Mouse (Mus musculus) embryonic facial prominence, embryonic 12.5 days (tissue): ENCODE measurements around the gene Hoxd4. TPM values are rescaled to one million over a fixed set of nuclear protein-coding genes. Genes with fewer than 3 reads are reported as not detected.

Source experiments
- ATAC-seq: fragments of 200-750 bp; cut with Nextera tagmentation; 2 replicates; pipeline ENCODE4 v1.8.0; 2017; ENCODE audit not compliant: insufficient number of reproducible peaks, insufficient read depth, low FRiP score, low TSS enrichment
- H3K27ac ChIP-seq: fragments of 300-500 bp; sonication (generic); 2 replicates; pipeline ENCODE4 v1.5.1; 2016; ENCODE audit warnings: mild to moderate bottlenecking
- H3K27me3 ChIP-seq: fragments of 300-500 bp; sonication (generic); 2 replicates; pipeline ENCODE4 v1.6.1; 2016; ENCODE audit warnings: mild to moderate bottlenecking, moderate library complexity
- H3K36me3 ChIP-seq: fragments of 300-500 bp; sonication (generic); 2 replicates; pipeline ENCODE4 v1.6.1; 2016; ENCODE audit warnings: mild to moderate bottlenecking
- H3K4me1 ChIP-seq: fragments of 300-500 bp; sonication (generic); 2 replicates; pipeline ENCODE4 v1.6.1; 2016
- H3K4me2 ChIP-seq: fragments of 300-500 bp; sonication (generic); replicated peaks from 2 replicates; pipeline ENCODE4 v1.6.1; 2016; ENCODE audit warnings: mild to moderate bottlenecking, moderate library complexity
- H3K4me3 ChIP-seq: fragments of 300-500 bp; sonication (generic); 2 replicates; pipeline ENCODE4 v1.5.1; 2016; ENCODE audit warnings: mild to moderate bottlenecking
- H3K9ac ChIP-seq: fragments of 300-500 bp; sonication (generic); 2 replicates; pipeline ENCODE4 v1.6.1; 2016; ENCODE audit warnings: mild to moderate bottlenecking, moderate library complexity
- H3K9me3 ChIP-seq: fragments of 300-500 bp; sonication (generic); 2 replicates; pipeline ENCODE4 v1.6.1; 2016; ENCODE audit warnings: mild to moderate bottlenecking, moderate library complexity
- WGBS: fragments of 180-500 bp; shearing (Covaris S2); methylation state at CpG from one replicate; pipeline ENCODE4 v1.1.7; 2016; 5-methylcytosine and 5-hydroxymethylcytosine counted together
- polyA plus RNA-seq: library from polyadenylated mRNA; unstranded; fragments of >200 nt; fragmentation: Nextera tagmentation; extraction: Ambion mirVana; gene quantifications from 2 replicates; pipeline ENCODE4 v1.2.1, GENCODE M21; 2016

Gene Hoxd4
- polyA plus RNA-seq, 1 experiment from 2014 or later, result 0.14 TPM

GRCm38 (mm10) chr2:74747006-74747405 is 35.3 kb downstream of the Hoxd4 start:
- no peak for ATAC-seq
- Histone ChIP-seq H3K4me2 (peak overlapping the region; percentile 1), H3K4me3 (0 out of 2 replicates have a peak overlapping the region, but pooled peaks have one; percentile 12)

GRCm38 (mm10) chr2:74747661-74748141 is 36.0 kb downstream of the Hoxd4 start:
- H3K4me2 ChIP-seq, result no peak overlapping the region
- 5% methylated on average over 11 of the region's 11 CpGs for WGBS
- ATAC-seq, result no peak
- H3K4me1 ChIP-seq, result peaks cover 10% of the 10 kb centered on the region
- no peaks in the 10 kb centered on the region for H3K36me3 ChIP-seq
- no peak overlapping the region for H3K9ac ChIP-seq
- no peak overlapping the region for H3K27ac ChIP-seq
- H3K9me3 ChIP-seq, result no peaks in the 10 kb centered on the region
- no peak overlapping the region for H3K4me3 ChIP-seq
- H3K27me3 ChIP-seq, result peaks cover 88% of the 10 kb centered on the region

More at GRCm38 (mm10) chr2:74747006-74747405, 35.3 kb downstream of the Hoxd4 start:
- Histone ChIP-seq H3K27me3 (peaks cover 88% of the 10 kb centered on the region), H3K36me3 (no peaks in the 10 kb centered on the region), H3K27ac (no peak overlapping the region), H3K4me1 (peaks cover 7% of the 10 kb centered on the region), H3K9me3 (no peaks in the 10 kb centered on the region), H3K9ac (no peak overlapping the region)
- 2% methylated on average over 24 of the region's 24 CpGs for WGBS

- no peak overlapping the region for H3K27ac ChIP-seq
- 4% methylated on average over 9 of the region's 9 CpGs for WGBS
- ATAC-seq, result no peak
- H3K27me3 ChIP-seq, result peaks cover 90% of the 10 kb centered on the region
- peaks cover 14% of the 10 kb centered on the region for H3K4me1 ChIP-seq
- no peak overlapping the region for H3K4me3 ChIP-seq
- no peak overlapping the region for H3K9ac ChIP-seq
- H3K36me3 ChIP-seq, result no peaks in the 10 kb centered on the region
- H3K9me3 ChIP-seq, result no peaks in the 10 kb centered on the region
- H3K4me2 ChIP-seq, result no peak overlapping the region
Observed at GRCm38 (mm10) chr2:74748436-74748995, 36.8 kb downstream of the Hoxd4 start.

GRCm38 (mm10) chr2:74749337-74750121 is 37.8 kb downstream of the Hoxd4 start:
- Histone ChIP-seq H3K9ac (no peak overlapping the region), H3K4me2 (peak overlapping the region; percentile 40), H3K4me3 (peak overlapping the region; percentile 22), H3K27ac (no peak overlapping the region), H3K36me3 (no peaks in the 10 kb centered on the region), H3K9me3 (no peaks in the 10 kb centered on the region), H3K27me3 (peaks cover 90% of the 10 kb centered on the region), H3K4me1 (peaks cover 14% of the 10 kb centered on the region)
- ATAC-seq, result no peak
- WGBS, result under 1% methylated on average over 47 of the region's 47 CpGs

- 19% methylated on average over 5 of the region's 5 CpGs for WGBS
- no peak overlapping the region for H3K27ac ChIP-seq
- no peak overlapping the region for H3K4me2 ChIP-seq
- H3K4me3 ChIP-seq, result no peak overlapping the region
- ATAC-seq, result no peak
- no peak overlapping the region for H3K9ac ChIP-seq
- H3K27me3 ChIP-seq, result peaks cover 87% of the 10 kb centered on the region
- H3K9me3 ChIP-seq, result no peaks in the 10 kb centered on the region
- peaks cover 14% of the 10 kb centered on the region for H3K4me1 ChIP-seq
- no peaks in the 10 kb centered on the region for H3K36me3 ChIP-seq
Observed at GRCm38 (mm10) chr2:74750731-74751250, 39.1 kb downstream of the Hoxd4 start.

GRCm38 (mm10) chr2:74751861-74752260 is 40.1 kb downstream of the Hoxd4 start:
- Histone ChIP-seq H3K27me3 (peaks cover 87% of the 10 kb centered on the region), H3K4me3 (no peak overlapping the region), H3K4me2 (no peak overlapping the region), H3K9me3 (no peaks in the 10 kb centered on the region), H3K9ac (no peak overlapping the region), H3K27ac (no peak overlapping the region), H3K36me3 (no peaks in the 10 kb centered on the region), H3K4me1 (peaks cover 14% of the 10 kb centered on the region)
- WGBS, result 71% methylated on average over 1 of the region's 1 CpGs
- ATAC-seq, result no peak

GRCm38 (mm10) chr2:74752431-74753174 is 40.9 kb downstream of the Hoxd4 start:
- Histone ChIP-seq H3K27me3 (peaks cover 86% of the 10 kb centered on the region), H3K27ac (no peak overlapping the region), H3K4me3 (peak overlapping the region; percentile 30), H3K4me1 (peaks cover 14% of the 10 kb centered on the region), H3K9me3 (no peaks in the 10 kb centered on the region), H3K36me3 (no peaks in the 10 kb centered on the region), H3K9ac (no peak overlapping the region), H3K4me2 (peak overlapping the region; percentile 49)
- 0 out of 2 replicates have a peak, but pooled peaks have one; percentile 10 for ATAC-seq
- WGBS, result under 1% methylated on average over 45 of the region's 45 CpGs

- peak overlapping the region; percentile 49 for H3K4me2 ChIP-seq
- H3K27ac ChIP-seq, result no peak overlapping the region
- H3K9ac ChIP-seq, result no peak overlapping the region
- peaks cover 88% of the 10 kb centered on the region for H3K27me3 ChIP-seq
- no peak for ATAC-seq
- peaks cover 14% of the 10 kb centered on the region for H3K4me1 ChIP-seq
- H3K9me3 ChIP-seq, result no peaks in the 10 kb centered on the region
- 1% methylated on average over 24 of the region's 25 CpGs for WGBS
- H3K36me3 ChIP-seq, result no peaks in the 10 kb centered on the region
- peak overlapping the region; percentile 30 for H3K4me3 ChIP-seq
Observed at GRCm38 (mm10) chr2:74753175-74753523, 41.4 kb downstream of the Hoxd4 start.

- no peak for ATAC-seq
- Histone ChIP-seq H3K4me2 (no peak overlapping the region), H3K4me1 (peaks cover 14% of the 10 kb centered on the region), H3K9ac (no peak overlapping the region), H3K9me3 (no peaks in the 10 kb centered on the region), H3K36me3 (no peaks in the 10 kb centered on the region), H3K27me3 (peaks cover 93% of the 10 kb centered on the region), H3K4me3 (no peak overlapping the region), H3K27ac (no peak overlapping the region)
- 12% methylated on average over 5 of the region's 5 CpGs for WGBS
Observed at GRCm38 (mm10) chr2:74753711-74754110, 42.0 kb downstream of the Hoxd4 start.

- ATAC-seq, result no peak
- Histone ChIP-seq H3K4me3 (no peak overlapping the region), H3K9ac (no peak overlapping the region), H3K27me3 (peaks cover 89% of the 10 kb centered on the region), H3K9me3 (no peaks in the 10 kb centered on the region), H3K4me1 (peaks cover 15% of the 10 kb centered on the region), H3K4me2 (no peak overlapping the region), H3K36me3 (no peaks in the 10 kb centered on the region), H3K27ac (no peak overlapping the region)
- 6% methylated on average over 1 of the region's 1 CpGs for WGBS
Observed at GRCm38 (mm10) chr2:74760146-74760545, 48.4 kb downstream of the Hoxd4 start.

- no peak overlapping the region for H3K27ac ChIP-seq
- H3K4me1 ChIP-seq, result peaks cover 15% of the 10 kb centered on the region
- no peak for ATAC-seq
- H3K9ac ChIP-seq, result no peak overlapping the region
- peak overlapping the region; percentile 91 for H3K4me2 ChIP-seq
- H3K36me3 ChIP-seq, result no peaks in the 10 kb centered on the region
- H3K27me3 ChIP-seq, result peaks cover 90% of the 10 kb centered on the region
- 4% methylated on average over 13 of the region's 13 CpGs for WGBS
- peak overlapping the region; percentile 47; the same call in 1 of the 2 replicates for H3K4me3 ChIP-seq
- no peaks in the 10 kb centered on the region for H3K9me3 ChIP-seq
Observed at GRCm38 (mm10) chr2:74761941-74762340, 50.2 kb downstream of the Hoxd4 start.
